Mouse (Mus musculus): Measurements from ENCODE around the gene Lcmt1. TPM values are rescaled to one million over a fixed set of nuclear protein-coding genes. Genes with fewer than 3 reads are reported as not detected.

Lcmt1 gene
- total and polyA plus RNA-seq, 2 experiments from 2014 or later = 62.8 to 114 TPM

GRCm38 (mm10) chr7:123398828-123399227 lies 29.2 kb downstream of the Lcmt1 start:
- H3K4me2 ChIP-seq (ENCODE audit: low read depth, low read length, poor library complexity, severe bottlenecking) = no peak overlapping the region
- no peak for ATAC-seq (ENCODE audit: low FRiP score)
- no peak overlapping the region for H3K27ac ChIP-seq (ENCODE audit: low read depth, low read length)
- H3K4me1 ChIP-seq (ENCODE audit: insufficient read depth, low read length) = no peaks in the 10 kb centered on the region
- no peaks in the 10 kb centered on the region for H3K27me3 ChIP-seq (ENCODE audit: insufficient read depth, low read length)
- DNase-seq (ENCODE audit: low spot score) = peak; percentile 87
- no peaks in the 10 kb centered on the region for H3K9me3 ChIP-seq (ENCODE audit: low read length)
- 25% methylated on average over 7 of the region's 7 CpGs for WGBS
- H3K36me3 ChIP-seq (ENCODE audit: insufficient read depth, low read length) = peaks cover 11% of the 10 kb centered on the region
- no peak overlapping the region for H3K4me3 ChIP-seq (ENCODE audit: low read depth, low read length)
- H3K9ac ChIP-seq (replicated peaks; ENCODE audit: low read length, poor library complexity, severe bottlenecking) = no peak overlapping the region
- TF ChIP-seq CTCF (IDR thresholded peaks at IDR 0.05) = peak; percentile 91

GRCm38 (mm10) chr7:123399286-123399685 lies 29.7 kb downstream of the Lcmt1 start:
- TF ChIP-seq CTCF (IDR thresholded peaks at IDR 0.05) = no peak
- Histone ChIP-seq H3K9ac (replicated peaks; ENCODE audit: low read length, poor library complexity, severe bottlenecking) (no peak overlapping the region), H3K36me3 (ENCODE audit: insufficient read depth, low read length) (peaks cover 15% of the 10 kb centered on the region), H3K27ac (ENCODE audit: low read depth, low read length) (no peak overlapping the region), H3K4me1 (ENCODE audit: insufficient read depth, low read length) (no peaks in the 10 kb centered on the region), H3K9me3 (ENCODE audit: low read length) (no peaks in the 10 kb centered on the region), H3K4me3 (ENCODE audit: low read depth, low read length) (no peak overlapping the region), H3K27me3 (ENCODE audit: insufficient read depth, low read length) (no peaks in the 10 kb centered on the region), H3K4me2 (ENCODE audit: low read depth, low read length, poor library complexity, severe bottlenecking) (no peak overlapping the region)
- no peak for DNase-seq (ENCODE audit: low spot score)
- WGBS = 84% methylated on average over 4 of the region's 4 CpGs
- no peak for ATAC-seq (ENCODE audit: low FRiP score)

- Histone ChIP-seq H3K27ac (ENCODE audit: low read depth, low read length) (no peak overlapping the region), H3K27me3 (ENCODE audit: insufficient read depth, low read length) (no peaks in the 10 kb centered on the region), H3K4me2 (ENCODE audit: low read depth, low read length, poor library complexity, severe bottlenecking) (no peak overlapping the region), H3K4me3 (ENCODE audit: low read depth, low read length) (no peak overlapping the region), H3K9me3 (ENCODE audit: low read length) (no peaks in the 10 kb centered on the region), H3K9ac (replicated peaks; ENCODE audit: low read length, poor library complexity, severe bottlenecking) (no peak overlapping the region), H3K36me3 (ENCODE audit: insufficient read depth, low read length) (peaks cover 29% of the 10 kb centered on the region), H3K4me1 (ENCODE audit: insufficient read depth, low read length) (no peaks in the 10 kb centered on the region)
- ATAC-seq (ENCODE audit: low FRiP score) (no peak), DNase-seq (ENCODE audit: low spot score) (no peak)
- no peak for TF ChIP-seq CTCF (IDR thresholded peaks at IDR 0.05)
- WGBS = 52% methylated on average over 3 of the region's 3 CpGs
Observed at GRCm38 (mm10) chr7:123401121-123401520, 31.5 kb downstream of the Lcmt1 start.

- WGBS = 92% methylated on average over 6 of the region's 6 CpGs
- ATAC-seq (ENCODE audit: low FRiP score) = no peak
- H3K27ac ChIP-seq (ENCODE audit: low read depth, low read length) = no peak overlapping the region
- no peaks in the 10 kb centered on the region for H3K9me3 ChIP-seq (ENCODE audit: low read length)
- no peaks in the 10 kb centered on the region for H3K27me3 ChIP-seq (ENCODE audit: insufficient read depth, low read length)
- H3K9ac ChIP-seq (replicated peaks; ENCODE audit: low read length, poor library complexity, severe bottlenecking) = no peak overlapping the region
- peaks cover 33% of the 10 kb centered on the region for H3K36me3 ChIP-seq (ENCODE audit: insufficient read depth, low read length)
- no peak overlapping the region for H3K4me2 ChIP-seq (ENCODE audit: low read depth, low read length, poor library complexity, severe bottlenecking)
- no peak for TF ChIP-seq CTCF (IDR thresholded peaks at IDR 0.05)
- no peak overlapping the region for H3K4me3 ChIP-seq (ENCODE audit: low read depth, low read length)
- DNase-seq (ENCODE audit: low spot score) = no peak
- H3K4me1 ChIP-seq (ENCODE audit: insufficient read depth, low read length) = no peaks in the 10 kb centered on the region
Observed at GRCm38 (mm10) chr7:123404198-123404597, 34.6 kb downstream of the Lcmt1 start.

- Histone ChIP-seq H3K4me2 (ENCODE audit: low read depth, low read length, poor library complexity, severe bottlenecking) (no peak overlapping the region), H3K9me3 (ENCODE audit: low read length) (no peaks in the 10 kb centered on the region), H3K36me3 (ENCODE audit: insufficient read depth, low read length) (peaks cover 33% of the 10 kb centered on the region), H3K27ac (ENCODE audit: low read depth, low read length) (no peak overlapping the region), H3K9ac (replicated peaks; ENCODE audit: low read length, poor library complexity, severe bottlenecking) (no peak overlapping the region), H3K27me3 (ENCODE audit: insufficient read depth, low read length) (no peaks in the 10 kb centered on the region), H3K4me1 (ENCODE audit: insufficient read depth, low read length) (no peaks in the 10 kb centered on the region), H3K4me3 (ENCODE audit: low read depth, low read length) (no peak overlapping the region)
- ATAC-seq (ENCODE audit: low FRiP score) (no peak), DNase-seq (ENCODE audit: low spot score) (no peak)
- 89% methylated on average over 3 of the region's 3 CpGs for WGBS
- no peak for TF ChIP-seq CTCF (IDR thresholded peaks at IDR 0.05)
Observed at GRCm38 (mm10) chr7:123405619-123406018, 36.0 kb downstream of the Lcmt1 start.

GRCm38 (mm10) chr7:123406988-123407387 lies 37.4 kb downstream of the Lcmt1 start:
- no peak overlapping the region for H3K27ac ChIP-seq (ENCODE audit: low read depth, low read length)
- H3K27me3 ChIP-seq (ENCODE audit: insufficient read depth, low read length) = no peaks in the 10 kb centered on the region
- H3K4me3 ChIP-seq (ENCODE audit: low read depth, low read length) = no peak overlapping the region
- H3K36me3 ChIP-seq (ENCODE audit: insufficient read depth, low read length) = peaks cover 45% of the 10 kb centered on the region
- DNase-seq (ENCODE audit: low spot score) (no peak), ATAC-seq (ENCODE audit: low FRiP score) (no peak)
- H3K4me2 ChIP-seq (ENCODE audit: low read depth, low read length, poor library complexity, severe bottlenecking) = no peak overlapping the region
- H3K4me1 ChIP-seq (ENCODE audit: insufficient read depth, low read length) = no peaks in the 10 kb centered on the region
- TF ChIP-seq CTCF (IDR thresholded peaks at IDR 0.05) = no peak
- no peak overlapping the region for H3K9ac ChIP-seq (replicated peaks; ENCODE audit: low read length, poor library complexity, severe bottlenecking)
- no peaks in the 10 kb centered on the region for H3K9me3 ChIP-seq (ENCODE audit: low read length)
- WGBS = 71% methylated on average over 4 of the region's 4 CpGs
